Mouse (Mus musculus) CH12.LX (cell line): Measurements from ENCODE around the gene Myh6. TPM values are rescaled to one million over a fixed set of nuclear protein-coding genes. Genes with fewer than 3 reads are reported as not detected.

ENCODE experiments used
- DNase-seq: peaks from one replicate; pipeline ENCODE4 v3.0.0-alpha.2; 2013; ENCODE audit errors: extremely low read depth
- H3K27ac ChIP-seq: 2 replicates; pipeline ENCODE4 v1.5.1; 2012; ENCODE audit warnings: low read depth, mild to moderate bottlenecking, control low read depth, moderate library complexity; ENCODE audit not compliant: insufficient read depth
- H3K27me3 ChIP-seq: replicated peaks from 2 replicates; pipeline ENCODE3; 2012; ENCODE audit warnings: inconsistent platforms
- H3K36me3 ChIP-seq, 2 experiments: replicated peaks in 1 of 2; 2 replicates each; pipeline versions ENCODE3 to v1.6.1; 2012; ENCODE audit warnings: inconsistent platforms in 1 of 2, low read length in 1 of 2, mild to moderate bottlenecking in 1 of 2, mixed read lengths in 1 of 2, moderate library complexity in 1 of 2; ENCODE audit not compliant: control insufficient read depth in 1 of 2, insufficient read depth in 1 of 2
- H3K4me1 ChIP-seq, 2 experiments: 2 replicates each; pipeline ENCODE4 v1.6.1; 2012; ENCODE audit warnings: inconsistent platforms in 1 of 2, moderate library complexity in 1 of 2; ENCODE audit not compliant: insufficient read depth in 2 of 2, control insufficient read depth in 1 of 2
- H3K4me2 ChIP-seq: 2 replicates; pipeline ENCODE4 v1.6.1; 2012; ENCODE audit warnings: low read depth, mild to moderate bottlenecking, control low read depth; ENCODE audit not compliant: poor library complexity, insufficient read depth, severe bottlenecking
- H3K4me3 ChIP-seq, 3 experiments: fragments of 150-350 bp in 1 of 3; sonication (generic) in 1 of 3; replicated peaks in 1 of 3; 2 replicates each; pipeline versions ENCODE3 to v1.5.1; 2011 to 2012; ENCODE audit warnings: low read depth in 2 of 3, low read length in 2 of 3, mild to moderate bottlenecking in 2 of 3, moderate library complexity in 2 of 3, control low read depth in 1 of 3, improper control_type of control experiment in 1 of 3, inconsistent platforms in 1 of 3, mixed read lengths in 1 of 3; ENCODE audit not compliant: poor library complexity in 1 of 3
- H3K79me2 ChIP-seq: replicated peaks from 2 replicates; pipeline ENCODE4 v1.6.1; 2012; ENCODE audit warnings: mild to moderate bottlenecking, moderate library complexity; ENCODE audit not compliant: control insufficient read depth, poor library complexity, insufficient read depth, severe bottlenecking; ENCODE audit errors: extremely low read depth
- H3K9ac ChIP-seq: 2 replicates; pipeline ENCODE4 v1.6.1; 2012; ENCODE audit warnings: low read depth, mild to moderate bottlenecking, control low read depth, moderate library complexity; ENCODE audit not compliant: insufficient read depth
- H3K9me3 ChIP-seq: replicated peaks from 2 replicates; pipeline ENCODE3; 2012; ENCODE audit warnings: low read length, inconsistent platforms, mixed read lengths
- CHD2 ChIP-seq: IDR thresholded peaks from 2 replicates; pipeline ENCODE4 v1.6.1; 2011; ENCODE audit warnings: low read length, improper control_type of control experiment
- EP300 ChIP-seq: IDR thresholded peaks from 2 replicates; pipeline ENCODE4 v1.6.1; 2011; ENCODE audit warnings: low read length, improper control_type of control experiment
- HCFC1 ChIP-seq: IDR thresholded peaks from 2 replicates; pipeline ENCODE4 v1.6.1; 2012; ENCODE audit warnings: low read depth, mild to moderate bottlenecking, inconsistent platforms, low read length, improper control_type of control experiment
- IRF4 ChIP-seq: IDR thresholded peaks from 2 replicates; pipeline ENCODE4 v1.6.1; 2014; ENCODE audit warnings: low read depth, mild to moderate bottlenecking, inconsistent platforms, low read length, improper control_type of control experiment
- JUN ChIP-seq: IDR thresholded peaks from 2 replicates; pipeline ENCODE4 v1.6.1; 2011; ENCODE audit warnings: low read depth, mild to moderate bottlenecking, low read length, improper control_type of control experiment, moderate library complexity; ENCODE audit not compliant: insufficient read depth
- JUND ChIP-seq: conservative IDR thresholded peaks from 2 replicates; pipeline ENCODE4 v1.6.1; 2011; ENCODE audit warnings: low read depth, low read length, improper control_type of control experiment
- KAT2A ChIP-seq: IDR thresholded peaks from 2 replicates; pipeline ENCODE4 v1.6.1; 2012; ENCODE audit warnings: low read length, improper control_type of control experiment, inconsistent platforms; ENCODE audit not compliant: insufficient replicate concordance
- MAZ ChIP-seq: IDR thresholded peaks from 2 replicates; pipeline ENCODE4 v1.6.1; 2012; ENCODE audit warnings: low read depth, mild to moderate bottlenecking, inconsistent platforms, low read length, improper control_type of control experiment, moderate library complexity
- MEF2A ChIP-seq: IDR thresholded peaks from 2 replicates; pipeline ENCODE4 v1.6.1; 2014; ENCODE audit warnings: low read depth, mild to moderate bottlenecking, inconsistent platforms, low read length, improper control_type of control experiment, borderline replicate concordance
- MYC ChIP-seq: IDR thresholded peaks from 2 replicates; pipeline ENCODE4 v1.6.1; 2011; ENCODE audit warnings: low read depth, mild to moderate bottlenecking, improper control_type of control experiment, low read length
- NELFE ChIP-seq: IDR thresholded peaks from 2 replicates; pipeline ENCODE4 v1.6.1; 2011; ENCODE audit warnings: low read depth, low read length, improper control_type of control experiment
- PAX5 ChIP-seq: IDR thresholded peaks from 2 replicates; pipeline ENCODE4 v1.6.1; 2012; ENCODE audit warnings: low read length, inconsistent platforms, mixed read lengths
- POLR2A ChIP-seq: IDR thresholded peaks from 2 replicates; pipeline ENCODE4 v1.6.1; 2011; ENCODE audit warnings: low read depth, mild to moderate bottlenecking, improper control_type of control experiment, low read length
- POLR2AphosphoS2 ChIP-seq: IDR thresholded peaks from 2 replicates; pipeline ENCODE4 v1.6.1; 2011; ENCODE audit warnings: low read depth, low read length, improper control_type of control experiment
- UBTF ChIP-seq: IDR thresholded peaks from 2 replicates; pipeline ENCODE4 v1.6.1; 2012; ENCODE audit warnings: low read depth, mild to moderate bottlenecking, inconsistent platforms, low read length, improper control_type of control experiment, moderate library complexity
- ZKSCAN1 ChIP-seq: IDR thresholded peaks from 2 replicates; pipeline ENCODE4 v1.6.1; 2012; ENCODE audit warnings: low read depth, inconsistent platforms, low read length, improper control_type of control experiment, borderline replicate concordance
- ZMIZ1 ChIP-seq: IDR thresholded peaks from 2 replicates; pipeline ENCODE4 v1.6.1; 2012; ENCODE audit warnings: low read depth, mild to moderate bottlenecking, inconsistent platforms, low read length, improper control_type of control experiment
- ZNF384 ChIP-seq: IDR thresholded peaks from 2 replicates; pipeline ENCODE4 v1.6.1; 2012; ENCODE audit warnings: low read depth, low read length, improper control_type of control experiment, inconsistent platforms
- dilution Hi-C: fragments of 300-500 bp; cut with MboI; formaldehyde crosslinking; loops from 2 replicates; pipeline ENCODE4 v1.14.3; 2020; ENCODE audit warnings: low sequenced_read_pairs; ENCODE audit not compliant: extremely low pct_unique_long_range_greater_than_20kb, extremely low pct_ligation_motif_present
- in situ Hi-C: fragments of 300-500 bp; cut with MboI; formaldehyde crosslinking; loops from 3 replicates; pipeline ENCODE4 v1.14.3; 2019; ENCODE audit warnings: low sequenced_read_pairs, low pct_ligation_motif_present, low pct_unique_long_range_greater_than_20kb, mixed read lengths
- polyA plus RNA-seq: library from polyadenylated mRNA; unstranded; fragments of >175 nt; gene quantifications from 2 replicates; pipeline ENCODE4 v1.2.1, GENCODE M21; 2012; ENCODE audit warnings: low read depth; ENCODE audit not compliant: insufficient read length
- total RNA-seq, 2 experiments: library from RNA; depleted of rRNA; stranded (reverse); fragments of 300-350 nt in 1 of 2; fragments of >200 nt in 1 of 2; gene quantifications; 2 replicates each; pipeline ENCODE4 v1.2.3; 2012 to 2014

The Myh6 gene
- total and polyA plus RNA-seq, 3 experiments, result 0.04 to 1.5 (median 0.98) TPM

DNA sequence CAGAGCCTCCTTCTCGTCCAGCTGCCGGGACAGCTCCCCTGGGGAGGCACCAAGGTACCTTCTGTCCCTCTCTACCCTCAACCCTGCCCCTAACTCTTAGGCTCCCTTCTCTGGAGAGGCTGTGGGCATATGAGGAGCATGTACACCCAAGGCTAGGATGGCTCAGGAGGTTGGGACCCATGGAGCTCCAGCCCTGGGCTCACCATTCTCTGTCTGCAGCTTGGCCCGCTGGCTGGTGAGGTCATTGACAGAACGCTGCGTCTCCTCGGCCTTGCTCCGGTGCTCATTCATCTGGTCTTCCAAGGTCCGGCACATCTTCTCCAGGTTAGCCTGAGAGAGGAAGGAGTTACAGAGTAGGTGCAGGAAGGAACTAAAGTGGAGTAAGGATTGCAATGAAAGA lies 11.9 kb upstream of the Myh6 start:
- in situ Hi-C loops (no loop called here), dilution Hi-C loops (no loop called here)
- H3K9me3 ChIP-seq, result no peaks in the 10 kb centered on the region
- H3K27ac ChIP-seq, result no peak overlapping the region
- H3K4me1 ChIP-seq, result peaks cover 5 to 11% of the 10 kb centered on the region in 2 experiments; a peak in 3 of 4 replicates
- H3K79me2 ChIP-seq, result no peaks in the 10 kb centered on the region
- peaks cover 41% of the 10 kb centered on the region for H3K27me3 ChIP-seq
- no peak overlapping the region for H3K4me2 ChIP-seq
- DNase-seq, result no peak
- TF ChIP-seq MEF2A, result no peak
- no peak for TF ChIP-seq POLR2AphosphoS2
- TF ChIP-seq IRF4, result no peak
- TF ChIP-seq PAX5, result no peak
- no peak for TF ChIP-seq KAT2A
- no peak for TF ChIP-seq JUN
- TF ChIP-seq EP300, result no peak
- TF ChIP-seq MAZ, result no peak
- TF ChIP-seq ZKSCAN1, result no peak
- no peaks in the 10 kb centered on the region for H3K36me3 ChIP-seq
- no peak overlapping the region for H3K9ac ChIP-seq
- no peak overlapping the region for H3K4me3 ChIP-seq

DNA sequence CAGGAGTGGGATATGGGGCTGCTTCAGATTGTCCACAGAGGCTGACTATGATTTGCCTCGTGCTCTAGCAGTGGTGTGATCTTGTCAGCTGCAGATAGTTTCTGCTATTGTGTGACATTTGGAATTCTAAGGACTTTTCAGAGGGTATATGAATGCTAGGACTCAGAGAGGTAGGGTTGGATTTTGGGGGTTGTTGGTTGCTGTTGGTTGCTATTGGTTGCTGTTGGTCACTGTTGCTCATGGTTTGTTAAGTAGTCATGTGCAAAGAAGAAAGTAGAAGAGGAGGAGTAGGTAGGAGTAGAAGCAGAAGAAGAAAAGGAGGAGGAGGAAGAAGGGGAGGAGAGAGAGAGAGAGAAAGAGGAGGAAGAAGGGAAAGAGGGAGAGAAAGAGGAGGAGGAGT lies 9.9 kb upstream of the Myh6 start, which contains the start of gene Gm17428:
Gene Gm17428, plus strand, starts transcription at position 301 of the 400 bp plus-strand sequence.
- dilution Hi-C loops, result no loop called here
- no peak for DNase-seq
- H3K9me3 ChIP-seq, result no peaks in the 10 kb centered on the region
- no peak within 1 kb of the TSS for H3K9ac ChIP-seq
- in situ Hi-C loops, result no loop called here
- peaks cover 23% of the 10 kb centered on the region for H3K27me3 ChIP-seq
- no peaks in the 10 kb centered on the region for H3K36me3 ChIP-seq
- no peak within 1 kb of the TSS for H3K27ac ChIP-seq
- no peak within 1 kb of the TSS for H3K4me2 ChIP-seq
- no peak within 1 kb of the TSS for H3K4me3 ChIP-seq
- H3K79me2 ChIP-seq, result no peaks in the 10 kb centered on the region
- no peak for TF ChIP-seq MYC
- no peak for TF ChIP-seq POLR2A
- TF ChIP-seq ZKSCAN1, result no peak
- TF ChIP-seq NELFE, result no peak
- no peak for TF ChIP-seq ZNF384
- TF ChIP-seq UBTF, result no peak
- no peak for TF ChIP-seq ZMIZ1
- TF ChIP-seq HCFC1, result no peak
- TF ChIP-seq CHD2, result no peak
- TF ChIP-seq JUND, result no peak
- TF ChIP-seq JUN, result no peak
- peaks cover 5 to 17% of the 10 kb centered on the region in 2 experiments; a peak in 3 of 4 replicates for H3K4me1 ChIP-seq
